8 mouse cellular contexts compared by ENCODE assay signal in genomic region chr2:60962671-60963421, GRCm38 (mm10). TPM values are rescaled to one million over a fixed set of nuclear protein-coding genes. Genes with fewer than 3 reads are reported as not detected.
DNase-seq lines count a peak whose midpoint lies in the region; ATAC-seq lines count a peak whose summit lies in the region.

Gene Rbms1 (minus strand): TSS chr2:60963192.

- H3K9me3 ChIP-seq in hindbrain, embryonic 12.5 days (replicated peaks), result no peaks in the 10 kb centered on the region
- H3K9me3 ChIP-seq in lung, embryonic 16.5 days (ENCODE audit: control insufficient read depth, low read length), result no peaks in the 10 kb centered on the region

- H3K27me3 ChIP-seq in hindbrain, embryonic 12.5 days, result 0 out of 2 replicates have a peak, but pooled peaks cover 2% of the 10 kb centered on the region
- H3K27me3 ChIP-seq in lung, embryonic 16.5 days (ENCODE audit: control insufficient read depth, insufficient read depth, low read depth, low read length), result no peaks in the 10 kb centered on the region

- peak; percentile 82 for DNase-seq in NIH3T3 (ENCODE audit: low read depth)
- DNase-seq in cerebellum, postnatal 14 days, result peak; percentile 74 to 79
- peak; percentile 33 to 50 for DNase-seq in frontal cortex, postnatal 25 days (ENCODE audit: low spot score in 2 of 2)
- DNase-seq in layer of hippocampus, postnatal 10 days (ENCODE audit: low spot score in 2 of 2), result peak; percentile 57 to 67
- DNase-seq in ovary, postnatal 10 days (ENCODE audit: low spot score), result peak; percentile 63
- DNase-seq in urinary bladder, adult 18-20 months (ENCODE audit: low spot score in 2 of 2), result peak; percentile 61 to 75

- WGBS in hindbrain, embryonic 12.5 days, result 1% methylated on average over 40 of the region's 51 CpGs
- WGBS in lung, embryonic 16.5 days, result under 1% methylated on average over 41 of the region's 51 CpGs

- H3K36me3 ChIP-seq in hindbrain, embryonic 12.5 days, result no peaks in the 10 kb centered on the region
- no peaks in the 10 kb centered on the region for H3K36me3 ChIP-seq in lung, embryonic 16.5 days (ENCODE audit: control insufficient read depth, insufficient read depth, low read length)

- peaks cover 13% of the 10 kb centered on the region for H3K4me1 ChIP-seq in hindbrain, embryonic 12.5 days
- peaks cover 8% of the 10 kb centered on the region; the same call in 1 of the 2 replicates for H3K4me1 ChIP-seq in lung, embryonic 16.5 days (replicated peaks; ENCODE audit: control insufficient read depth, insufficient read depth, low read length)

- H3K4me2 ChIP-seq in hindbrain, embryonic 12.5 days (replicated peaks), result peak within 1 kb of the TSS; percentile 82
- H3K4me2 ChIP-seq in lung, embryonic 16.5 days (ENCODE audit: low read depth, low read length), result peak within 1 kb of the TSS; percentile 61

- H3K4me3 ChIP-seq in hindbrain, embryonic 12.5 days, result peak within 1 kb of the TSS; percentile 78
- H3K4me3 ChIP-seq in lung, embryonic 16.5 days (ENCODE audit: low read length), result peak within 1 kb of the TSS; percentile 97

- peak; percentile 87 for ATAC-seq in hindbrain, embryonic 12.5 days (ENCODE audit: low FRiP score)
- ATAC-seq in lung, embryonic 16.5 days (ENCODE audit: low read depth), result peak; percentile 80

- peak within 1 kb of the TSS; percentile 84 for H3K9ac ChIP-seq in hindbrain, embryonic 12.5 days
- peak within 1 kb of the TSS; percentile 91 for H3K9ac ChIP-seq in lung, embryonic 16.5 days (ENCODE audit: low read length)

- peak within 1 kb of the TSS; percentile 95 for H3K27ac ChIP-seq in hindbrain, embryonic 12.5 days
- peak within 1 kb of the TSS; percentile 100 for H3K27ac ChIP-seq in lung, embryonic 16.5 days (ENCODE audit: low read length)

RNA-seq across cellular contexts. Expression of gene Rbms1, which starts in this region (rescaled TPM):
- 74.1 and 77.4 TPM in 2 replicates for polyA plus RNA-seq in hindbrain, embryonic 12.5 days (2016; fragmentation: Nextera tagmentation; extraction: Ambion mirVana)
- total RNA-seq in layer of hippocampus, postnatal 10 days (2021), result 10 to 100 TPM; 20.5 to 21.2 TPM
- 129 and 130 TPM in 2 replicates for polyA plus RNA-seq in lung, embryonic 16.5 days (2015; fragmentation: Nextera tagmentation; extraction: Ambion mirVana)

Comparison
In these comparisons a context has a peak if more than half of its experiments do, and no peak if none do; other contexts are left out.
1. Peak in every context shown above with its lines: DNase-seq, ATAC-seq, H3K4me3 ChIP-seq and H3K27ac ChIP-seq.